20 mouse cellular contexts compared by ENCODE assay signal in genomic region chr15:79387611-79388010, GRCm38 (mm10). TPM values are rescaled to one million over a fixed set of nuclear protein-coding genes. Genes with fewer than 3 reads are reported as not detected.
A peak's percentile ranks its signal among the peaks of the same experiment; 100 is the strongest.
DNase-seq lines count a peak whose midpoint lies in the region; ATAC-seq and TF ChIP-seq lines count a peak whose summit lies in the region.
"Had no signal": no experiment of that assay in that cellular context is flagged by ENCODE, and none has a peak within 500 bp of the region (broad histone marks: within the 10 kb centered on the region; RNA-seq: fewer than 3 reads in every experiment).

No protein-coding gene starts in this region.

- intact Hi-C loops in left cerebral cortex, adult 2 months (cut with DNase I) = no loop called here

- no peak overlapping the region for H3K4me3 ChIP-seq in heart, embryonic 13.5 days
- no peak overlapping the region for H3K4me3 ChIP-seq in heart, embryonic 11.5 days (ENCODE audit: low read depth, low read length)
- no peak overlapping the region for H3K4me3 ChIP-seq in left cerebral cortex, adult 2 months
- no peak overlapping the region for H3K4me3 ChIP-seq in liver, embryonic 13.5 days (replicated peaks)
- H3K4me3 ChIP-seq in stomach, embryonic 16.5 days (replicated peaks; ENCODE audit: low read length) = no peak overlapping the region
- H3K4me3 ChIP-seq: limb, embryonic 13.5 days; lung, embryonic 15.5 days had no signal

- no peak overlapping the region for H3K9ac ChIP-seq in heart, embryonic 13.5 days
- no peak overlapping the region for H3K9ac ChIP-seq in heart, embryonic 11.5 days (ENCODE audit: low read depth, low read length)
- H3K9ac ChIP-seq in liver, embryonic 13.5 days = no peak overlapping the region
- no peak overlapping the region for H3K9ac ChIP-seq in stomach, embryonic 16.5 days (ENCODE audit: low read length)
- H3K9ac ChIP-seq: limb, embryonic 13.5 days; lung, embryonic 15.5 days had no signal

- no peak overlapping the region for H3K4me2 ChIP-seq in heart, embryonic 13.5 days
- H3K4me2 ChIP-seq in heart, embryonic 11.5 days = no peak overlapping the region
- H3K4me2 ChIP-seq in liver, embryonic 13.5 days = no peak overlapping the region
- H3K4me2 ChIP-seq in stomach, embryonic 16.5 days (ENCODE audit: low read depth, low read length) = no peak overlapping the region
- H3K4me2 ChIP-seq: limb, embryonic 13.5 days; lung, embryonic 15.5 days; midbrain, embryonic 11.5 days had no signal

- H3K9me3 ChIP-seq in heart, embryonic 13.5 days = no peaks in the 10 kb centered on the region
- no peaks in the 10 kb centered on the region for H3K9me3 ChIP-seq in heart, embryonic 11.5 days (replicated peaks; ENCODE audit: control insufficient read depth, low read length)
- no peaks in the 10 kb centered on the region for H3K9me3 ChIP-seq in liver, embryonic 13.5 days (replicated peaks)
- H3K9me3 ChIP-seq in stomach, embryonic 16.5 days (replicated peaks; ENCODE audit: control insufficient read depth, low read length) = no peaks in the 10 kb centered on the region
- H3K9me3 ChIP-seq: limb, embryonic 13.5 days; lung, embryonic 15.5 days had no signal

- no peak for ATAC-seq in heart, embryonic 13.5 days (ENCODE audit: extremely low read depth, insufficient number of reproducible peaks, low FRiP score, low TSS enrichment)
- ATAC-seq in heart, embryonic 11.5 days (replicated peaks; ENCODE audit: insufficient number of reproducible peaks, low FRiP score, low TSS enrichment) = no peak
- no peak for ATAC-seq in liver, embryonic 13.5 days (ENCODE audit: low read depth)
- no peak for ATAC-seq in stomach, embryonic 16.5 days (ENCODE audit: insufficient read depth, low FRiP score)
- ATAC-seq: hindbrain, embryonic 16.5 days had no signal

- H3K4me1 ChIP-seq in heart, embryonic 13.5 days = peaks cover 77% of the 10 kb centered on the region
- H3K4me1 ChIP-seq in heart, embryonic 11.5 days (ENCODE audit: control insufficient read depth, insufficient read depth, low read length) = peaks cover 44% of the 10 kb centered on the region
- H3K4me1 ChIP-seq in liver, embryonic 13.5 days (replicated peaks) = peaks cover 53% of the 10 kb centered on the region
- peaks cover 44% of the 10 kb centered on the region for H3K4me1 ChIP-seq in stomach, embryonic 16.5 days (ENCODE audit: control insufficient read depth, insufficient read depth, low read length)

- 77% methylated on average over 7 of the region's 7 CpGs for WGBS in heart, embryonic 13.5 days
- 71% methylated on average over 7 of the region's 7 CpGs for WGBS in heart, embryonic 11.5 days (ENCODE audit: insufficient replicate concordance)
- 42% methylated on average over 7 of the region's 7 CpGs for WGBS in liver, embryonic 13.5 days (ENCODE audit: insufficient replicate concordance)
- 81% methylated on average over 7 of the region's 7 CpGs for WGBS in stomach, embryonic 16.5 days

- H3K27me3 ChIP-seq in heart, embryonic 13.5 days (replicated peaks) = no peaks in the 10 kb centered on the region
- no peaks in the 10 kb centered on the region for H3K27me3 ChIP-seq in heart, embryonic 11.5 days (ENCODE audit: control insufficient read depth, insufficient read depth, low read length)
- H3K27me3 ChIP-seq in liver, embryonic 13.5 days = no peaks in the 10 kb centered on the region
- H3K27me3 ChIP-seq in stomach, embryonic 16.5 days (ENCODE audit: control insufficient read depth, insufficient read depth, low read length) = no peaks in the 10 kb centered on the region
- H3K27me3 ChIP-seq: limb, embryonic 13.5 days; lung, embryonic 15.5 days had no signal

- peak overlapping the region; percentile 71 for H3K27ac ChIP-seq in heart, embryonic 13.5 days (replicated peaks)
- no peak overlapping the region for H3K27ac ChIP-seq in heart, embryonic 11.5 days (ENCODE audit: low read depth, low read length)
- H3K27ac ChIP-seq in left cerebral cortex, adult 2 months = peak overlapping the region; percentile 12; the same call in 1 of the 2 replicates
- H3K27ac ChIP-seq in liver, embryonic 13.5 days = 0 out of 2 replicates have a peak overlapping the region, but pooled peaks have one; percentile 7
- peak overlapping the region; percentile 60; the same call in 1 of the 2 replicates for H3K27ac ChIP-seq in stomach, embryonic 16.5 days (ENCODE audit: low read length)

- DNase-seq in left cerebral cortex, adult 2 months (ENCODE audit: extremely low spot score in 1 of 2, low spot score in 2 of 2) = no peak
- DNase-seq in left cerebral cortex, adult 9 months (ENCODE audit: low spot score in 2 of 2) = no peak
- DNase-seq in liver, embryonic 13.5 days = no peak
- no peak for DNase-seq in ovary, postnatal 10 days (ENCODE audit: low spot score)
- DNase-seq: adrenal gland, postnatal 25 days; B cell, adult 2 months; cerebellum, adult 18-20 months; cerebellum, postnatal 36 days; kidney, adult 9 months; kidney, postnatal 4 days; retina, postnatal 1 day; right cerebral cortex, postnatal 4 days; thymus, postnatal 4 days had no signal

- H3K36me3 ChIP-seq in heart, embryonic 13.5 days = peaks cover 28% of the 10 kb centered on the region
- no peaks in the 10 kb centered on the region for H3K36me3 ChIP-seq in heart, embryonic 11.5 days (ENCODE audit: control insufficient read depth, insufficient read depth, low read length)
- H3K36me3 ChIP-seq in liver, embryonic 13.5 days = no peaks in the 10 kb centered on the region
- no peaks in the 10 kb centered on the region for H3K36me3 ChIP-seq in stomach, embryonic 16.5 days (ENCODE audit: control insufficient read depth, insufficient read depth, low read length)

- TF ChIP-seq CTCF in left cerebral cortex, adult 2 months (IDR thresholded peaks at IDR 0.05) = no peak

RNA-seq across cellular contexts. Expression of gene Tmem184b, which starts 15.8 kb away (rescaled TPM):
- 65.8 and 72.7 TPM in 2 replicates for polyA plus RNA-seq in heart, embryonic 13.5 days (2015; fragmentation: Nextera tagmentation; extraction: Ambion mirVana)
- polyA plus RNA-seq in heart, embryonic 11.5 days (2014; fragmentation: Nextera tagmentation; extraction: Ambion mirVana) = 55.0 and 56.5 TPM in 2 replicates
- 10 to 100 TPM; 73.7 to 82.2 TPM for total RNA-seq in left cerebral cortex, adult 2 months (2021)
- polyA plus RNA-seq in liver, embryonic 13.5 days (2015; fragmentation: Nextera tagmentation; extraction: Ambion mirVana) = 8.7 and 12.1 TPM in 2 replicates
- 52.7 and 59.6 TPM in 2 replicates for polyA plus RNA-seq in stomach, embryonic 16.5 days (2015; fragmentation: Nextera tagmentation; extraction: Ambion mirVana)

RNA-seq across cellular contexts. Expression of gene Maff, which starts 41.2 kb away (rescaled TPM):
- 1.7 and 2.0 TPM in 2 replicates for polyA plus RNA-seq in heart, embryonic 13.5 days (2015; fragmentation: Nextera tagmentation; extraction: Ambion mirVana)
- polyA plus RNA-seq in heart, embryonic 11.5 days (2014; fragmentation: Nextera tagmentation; extraction: Ambion mirVana) = 3.0 and 3.3 TPM in 2 replicates
- 1 to 10 TPM; 1.6 to 3.2 TPM for total RNA-seq in left cerebral cortex, adult 2 months (2021)
- polyA plus RNA-seq in liver, embryonic 13.5 days (2015; fragmentation: Nextera tagmentation; extraction: Ambion mirVana) = 0.95 and 1.1 TPM in 2 replicates
- 5.2 and 6.2 TPM in 2 replicates for polyA plus RNA-seq in stomach, embryonic 16.5 days (2015; fragmentation: Nextera tagmentation; extraction: Ambion mirVana)

RNA-seq across cellular contexts. Expression of gene Pla2g6, which starts 59.4 kb away (rescaled TPM):
- 12.2 and 12.7 TPM in 2 replicates for polyA plus RNA-seq in heart, embryonic 13.5 days (2015; fragmentation: Nextera tagmentation; extraction: Ambion mirVana)
- 11.6 and 12.9 TPM in 2 replicates for polyA plus RNA-seq in heart, embryonic 11.5 days (2014; fragmentation: Nextera tagmentation; extraction: Ambion mirVana)
- 10 to 100 TPM; 21.3 to 22.6 TPM for total RNA-seq in left cerebral cortex, adult 2 months (2021)
- polyA plus RNA-seq in liver, embryonic 13.5 days (2015; fragmentation: Nextera tagmentation; extraction: Ambion mirVana) = 11.4 and 14.9 TPM in 2 replicates
- 15.6 and 20.9 TPM in 2 replicates for polyA plus RNA-seq in stomach, embryonic 16.5 days (2015; fragmentation: Nextera tagmentation; extraction: Ambion mirVana)
